17 mouse cellular contexts compared by ENCODE assay signal in the genomic region with DNA sequence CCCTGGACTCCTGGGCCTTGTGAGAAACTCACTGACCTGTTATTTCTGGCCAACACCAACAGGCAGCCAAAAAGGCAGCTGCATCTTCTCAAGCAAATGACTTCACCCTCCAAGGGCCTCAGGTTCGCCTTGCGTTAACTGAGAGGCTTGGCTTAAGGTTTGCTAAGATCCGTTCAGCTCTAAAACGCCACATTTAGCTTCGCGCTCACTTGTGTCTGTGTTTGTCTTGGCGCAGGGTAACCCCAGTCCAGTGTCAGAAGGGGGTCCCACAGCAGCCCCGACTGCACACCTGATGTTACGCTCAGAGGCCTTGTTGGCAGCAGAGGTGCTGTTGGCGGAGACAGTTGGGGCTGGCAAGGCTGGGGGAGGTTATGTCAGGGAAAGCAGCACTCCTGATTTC. TPM values are rescaled to one million over a fixed set of nuclear protein-coding genes. Genes with fewer than 3 reads are reported as not detected.
DNase-seq lines count a peak whose midpoint lies in the region; ATAC-seq lines count a peak whose summit lies in the region.
"Had no signal": no experiment of that assay in that cellular context is flagged by ENCODE, and none has a peak within 500 bp of the region (broad histone marks: within the 10 kb centered on the region; RNA-seq: fewer than 3 reads in every experiment).

No protein-coding gene starts in this region.

- no peaks in the 10 kb centered on the region for H3K9me3 ChIP-seq in heart, embryonic 10.5 days
- no peaks in the 10 kb centered on the region; the same call in 1 of the 2 replicates for H3K9me3 ChIP-seq in embryonic facial prominence, embryonic 14.5 days (ENCODE audit: control insufficient read depth, low read length)
- H3K9me3 ChIP-seq in intestine, embryonic 15.5 days: no peaks in the 10 kb centered on the region
- H3K9me3 ChIP-seq: embryonic facial prominence, embryonic 13.5 days; midbrain, embryonic 12.5 days had no signal

- no peak overlapping the region for H3K27ac ChIP-seq in heart, embryonic 10.5 days
- H3K27ac ChIP-seq in embryonic facial prominence, embryonic 14.5 days (replicated peaks; ENCODE audit: low read depth, low read length): no peak overlapping the region; the same call in 1 of the 2 replicates
- peak overlapping the region; percentile 38; the same call in 1 of the 2 replicates for H3K27ac ChIP-seq in intestine, embryonic 15.5 days
- H3K27ac ChIP-seq: embryonic facial prominence, embryonic 13.5 days; midbrain, embryonic 12.5 days had no signal

- no peak overlapping the region for H3K9ac ChIP-seq in embryonic facial prominence, embryonic 14.5 days (ENCODE audit: low read depth, low read length)
- no peak overlapping the region for H3K9ac ChIP-seq in intestine, embryonic 15.5 days
- H3K9ac ChIP-seq: embryonic facial prominence, embryonic 13.5 days; midbrain, embryonic 12.5 days had no signal

- DNase-seq in heart, adult 9 months (ENCODE audit: low spot score in 2 of 2): peak; percentile 44 to 64
- no peak for DNase-seq in heart, embryonic 10.5 days (ENCODE audit: low spot score)
- DNase-seq in embryonic facial prominence, embryonic 14.5 days (ENCODE audit: low spot score): peak; percentile 73
- DNase-seq in gastrocnemius, postnatal 25 days: peak; percentile 60
- no peak for DNase-seq in adrenal gland, adult 2 months
- DNase-seq in layer of hippocampus, adult 9-10 months (ENCODE audit: low spot score): no peak
- DNase-seq in layer of hippocampus, adult 8-10 months (ENCODE audit: low spot score in 2 of 2): no peak
- DNase-seq: cerebellum, postnatal 36 days; liver; right cerebral cortex, postnatal 25 days; thymus, postnatal 14 days had no signal

- H3K36me3 ChIP-seq in heart, embryonic 10.5 days: peaks cover 67% of the 10 kb centered on the region
- H3K36me3 ChIP-seq in embryonic facial prominence, embryonic 14.5 days (ENCODE audit: control insufficient read depth, insufficient read depth, low read length): 0 out of 2 replicates have a peak, but pooled peaks cover 2% of the 10 kb centered on the region
- H3K36me3 ChIP-seq in intestine, embryonic 15.5 days: no peaks in the 10 kb centered on the region
- H3K36me3 ChIP-seq: midbrain, embryonic 12.5 days had no signal

- peak; percentile 11; the same call in 1 of the 2 replicates for ATAC-seq in embryonic facial prominence, embryonic 14.5 days (ENCODE audit: low read depth)
- ATAC-seq in intestine, embryonic 15.5 days: no peak
- ATAC-seq: CD4-positive, CD25-positive, alpha-beta regulatory T cell, adult 4 months; hindbrain, embryonic 16.5 days; lung, postnatal 0 days had no signal

- peaks cover 46% of the 10 kb centered on the region for H3K4me1 ChIP-seq in heart, embryonic 10.5 days
- peaks cover 32% of the 10 kb centered on the region for H3K4me1 ChIP-seq in embryonic facial prominence, embryonic 14.5 days (ENCODE audit: control insufficient read depth, insufficient read depth, low read length)
- 0 out of 2 replicates have a peak, but pooled peaks cover 8% of the 10 kb centered on the region for H3K4me1 ChIP-seq in intestine, embryonic 15.5 days (replicated peaks)
- H3K4me1 ChIP-seq: midbrain, embryonic 12.5 days had no signal

- 0 out of 2 replicates have a peak overlapping the region, but pooled peaks have one; percentile 0 for H3K4me2 ChIP-seq in embryonic facial prominence, embryonic 14.5 days (ENCODE audit: low read depth, low read length)
- H3K4me2 ChIP-seq in intestine, embryonic 15.5 days (replicated peaks): no peak overlapping the region
- H3K4me2 ChIP-seq: embryonic facial prominence, embryonic 13.5 days; midbrain, embryonic 12.5 days had no signal

- H3K27me3 ChIP-seq in heart, embryonic 10.5 days (ENCODE audit: insufficient read depth, poor library complexity, severe bottlenecking): no peaks in the 10 kb centered on the region
- H3K27me3 ChIP-seq in embryonic facial prominence, embryonic 14.5 days (replicated peaks; ENCODE audit: control insufficient read depth, insufficient read depth, low read length): no peaks in the 10 kb centered on the region
- H3K27me3 ChIP-seq in intestine, embryonic 15.5 days (replicated peaks): no peaks in the 10 kb centered on the region
- H3K27me3 ChIP-seq: embryonic facial prominence, embryonic 13.5 days; midbrain, embryonic 12.5 days had no signal

- H3K4me3 ChIP-seq in heart, embryonic 10.5 days: no peak overlapping the region
- H3K4me3 ChIP-seq in embryonic facial prominence, embryonic 14.5 days (ENCODE audit: low read depth, low read length): no peak overlapping the region
- no peak overlapping the region for H3K4me3 ChIP-seq in intestine, embryonic 15.5 days (replicated peaks)
- H3K4me3 ChIP-seq: embryonic facial prominence, embryonic 13.5 days; midbrain, embryonic 12.5 days had no signal

- WGBS in heart, embryonic 10.5 days: 83% methylated on average over 10 of the region's 10 CpGs
- 68% methylated on average over 10 of the region's 10 CpGs for WGBS in embryonic facial prominence, embryonic 14.5 days
- WGBS in intestine, embryonic 15.5 days: 68% methylated on average over 10 of the region's 10 CpGs

RNA-seq across cellular contexts. Expression of a gene that starts 23.3 kb away (rescaled TPM):
- 27.7 and 37.4 TPM in 2 replicates for polyA plus RNA-seq in heart, embryonic 10.5 days (2016; fragmentation: Nextera tagmentation; extraction: Ambion mirVana)
- 17.3 and 17.6 TPM in 2 replicates for polyA plus RNA-seq in embryonic facial prominence, embryonic 14.5 days (2014; fragmentation: Nextera tagmentation; extraction: Ambion mirVana)
- total RNA-seq in gastrocnemius, postnatal 25 days (2021): 10 to 100 TPM; 11.9 to 14.7 TPM
- 6.8 and 7.6 TPM in 2 replicates for polyA plus RNA-seq in intestine, embryonic 15.5 days (2015; fragmentation: Nextera tagmentation; extraction: Ambion mirVana)
- 10 to 100 TPM; 19.1 to 23.8 TPM for total RNA-seq in adrenal gland, adult 2 months (2021)
- polyA plus RNA-seq in adrenal gland, adult 2 months (2012; rRNA removed): 7.4 and 7.7 TPM in 2 replicates
- 10 to 100 TPM; 19.7 to 21.7 (median 20.6) TPM for total RNA-seq in layer of hippocampus, adult 8-10 months (2022)

RNA-seq across cellular contexts. Expression of a gene that starts 52.3 kb away (rescaled TPM):
- polyA plus RNA-seq in heart, embryonic 10.5 days (2016; fragmentation: Nextera tagmentation; extraction: Ambion mirVana): 28.5 and 34.6 TPM in 2 replicates
- 30.2 and 31.9 TPM in 2 replicates for polyA plus RNA-seq in embryonic facial prominence, embryonic 14.5 days (2014; fragmentation: Nextera tagmentation; extraction: Ambion mirVana)
- total RNA-seq in gastrocnemius, postnatal 25 days (2021): 1 to 10 TPM; 4.0 to 4.4 TPM
- polyA plus RNA-seq in intestine, embryonic 15.5 days (2015; fragmentation: Nextera tagmentation; extraction: Ambion mirVana): 21.5 and 22.1 TPM in 2 replicates
- total RNA-seq in adrenal gland, adult 2 months (2021): 10 to 100 TPM in 1 of 2 experiments, 1 to 10 TPM in 1; 7.6 to 14.3 TPM
- polyA plus RNA-seq in adrenal gland, adult 2 months (2012; rRNA removed): 4.3 and 5.5 TPM in 2 replicates
- total RNA-seq in layer of hippocampus, adult 8-10 months (2022): 10 to 100 TPM; 31.4 to 39.8 (median 34.5) TPM

Comparison
In these comparisons a context has a peak if more than half of its experiments do, and no peak if none do; other contexts are left out.
1. DNase-seq: peak in heart, adult 9 months (2 of 2), embryonic facial prominence, embryonic 14.5 days (single experiment) and gastrocnemius, postnatal 25 days (single experiment); none in heart, embryonic 10.5 days (single experiment), adrenal gland, adult 2 months (single experiment), layer of hippocampus, adult 9-10 months (single experiment) and layer of hippocampus, adult 8-10 months (0 of 2).